Mouse (Mus musculus) CH12.LX (cell line): ENCODE results near the gene Cdk2. TPM values are rescaled to one million over a fixed set of nuclear protein-coding genes. Genes with fewer than 3 reads are reported as not detected.

Source experiments
- DNase-seq: peaks from one replicate; pipeline ENCODE4 v3.0.0-alpha.2; 2013; ENCODE audit errors: extremely low read depth
- H3K27ac ChIP-seq: 2 replicates; pipeline ENCODE4 v1.5.1; 2012; ENCODE audit warnings: low read depth, mild to moderate bottlenecking, control low read depth, moderate library complexity; ENCODE audit not compliant: insufficient read depth
- H3K27me3 ChIP-seq: replicated peaks from 2 replicates; pipeline ENCODE3; 2012; ENCODE audit warnings: inconsistent platforms
- H3K36me3 ChIP-seq, 2 experiments: replicated peaks in 1 of 2; 2 replicates each; pipeline versions ENCODE3 to v1.6.1; 2012; ENCODE audit warnings: inconsistent platforms in 1 of 2, low read length in 1 of 2, mild to moderate bottlenecking in 1 of 2, mixed read lengths in 1 of 2, moderate library complexity in 1 of 2; ENCODE audit not compliant: control insufficient read depth in 1 of 2, insufficient read depth in 1 of 2
- H3K4me1 ChIP-seq, 2 experiments: 2 replicates each; pipeline ENCODE4 v1.6.1; 2012; ENCODE audit warnings: inconsistent platforms in 1 of 2, moderate library complexity in 1 of 2; ENCODE audit not compliant: insufficient read depth in 2 of 2, control insufficient read depth in 1 of 2
- H3K4me2 ChIP-seq: 2 replicates; pipeline ENCODE4 v1.6.1; 2012; ENCODE audit warnings: low read depth, mild to moderate bottlenecking, control low read depth; ENCODE audit not compliant: poor library complexity, insufficient read depth, severe bottlenecking
- H3K4me3 ChIP-seq, 3 experiments: fragments of 150-350 bp in 1 of 3; sonication (generic) in 1 of 3; replicated peaks in 1 of 3; 2 replicates each; pipeline versions ENCODE3 to v1.5.1; 2011 to 2012; ENCODE audit warnings: low read depth in 2 of 3, low read length in 2 of 3, mild to moderate bottlenecking in 2 of 3, moderate library complexity in 2 of 3, control low read depth in 1 of 3, improper control_type of control experiment in 1 of 3, inconsistent platforms in 1 of 3, mixed read lengths in 1 of 3; ENCODE audit not compliant: poor library complexity in 1 of 3
- H3K79me2 ChIP-seq: replicated peaks from 2 replicates; pipeline ENCODE4 v1.6.1; 2012; ENCODE audit warnings: mild to moderate bottlenecking, moderate library complexity; ENCODE audit not compliant: control insufficient read depth, poor library complexity, insufficient read depth, severe bottlenecking; ENCODE audit errors: extremely low read depth
- H3K9ac ChIP-seq: 2 replicates; pipeline ENCODE4 v1.6.1; 2012; ENCODE audit warnings: low read depth, mild to moderate bottlenecking, control low read depth, moderate library complexity; ENCODE audit not compliant: insufficient read depth
- H3K9me3 ChIP-seq: replicated peaks from 2 replicates; pipeline ENCODE3; 2012; ENCODE audit warnings: low read length, inconsistent platforms, mixed read lengths
- BHLHE40 ChIP-seq: IDR thresholded peaks from 2 replicates; pipeline ENCODE4 v1.6.1; 2011; ENCODE audit warnings: mild to moderate bottlenecking, low read depth, low read length, improper control_type of control experiment
- CHD2 ChIP-seq: IDR thresholded peaks from 2 replicates; pipeline ENCODE4 v1.6.1; 2011; ENCODE audit warnings: low read length, improper control_type of control experiment
- ELF1 ChIP-seq: IDR thresholded peaks from 2 replicates; pipeline ENCODE4 v1.6.1; 2014; ENCODE audit warnings: low read depth, mild to moderate bottlenecking, inconsistent platforms, low read length, improper control_type of control experiment
- EP300 ChIP-seq: IDR thresholded peaks from 2 replicates; pipeline ENCODE4 v1.6.1; 2011; ENCODE audit warnings: low read length, improper control_type of control experiment
- ETS1 ChIP-seq: conservative IDR thresholded peaks from 2 replicates; pipeline ENCODE4 v1.6.1; 2012; ENCODE audit warnings: low read depth, mild to moderate bottlenecking, inconsistent platforms, low read length, improper control_type of control experiment, moderate library complexity
- HCFC1 ChIP-seq: IDR thresholded peaks from 2 replicates; pipeline ENCODE4 v1.6.1; 2012; ENCODE audit warnings: low read depth, mild to moderate bottlenecking, inconsistent platforms, low read length, improper control_type of control experiment
- IRF4 ChIP-seq: IDR thresholded peaks from 2 replicates; pipeline ENCODE4 v1.6.1; 2014; ENCODE audit warnings: low read depth, mild to moderate bottlenecking, inconsistent platforms, low read length, improper control_type of control experiment
- MAFK ChIP-seq: IDR thresholded peaks from 2 replicates; pipeline ENCODE4 v1.6.1; 2011; ENCODE audit warnings: low read length, improper control_type of control experiment; ENCODE audit not compliant: insufficient replicate concordance
- MAZ ChIP-seq: IDR thresholded peaks from 2 replicates; pipeline ENCODE4 v1.6.1; 2012; ENCODE audit warnings: low read depth, mild to moderate bottlenecking, inconsistent platforms, low read length, improper control_type of control experiment, moderate library complexity
- MXI1 ChIP-seq: IDR thresholded peaks from 2 replicates; pipeline ENCODE4 v1.6.1; 2011; ENCODE audit warnings: mild to moderate bottlenecking, low read depth, low read length, improper control_type of control experiment
- MYC ChIP-seq: IDR thresholded peaks from 2 replicates; pipeline ENCODE4 v1.6.1; 2011; ENCODE audit warnings: low read depth, mild to moderate bottlenecking, improper control_type of control experiment, low read length
- NELFE ChIP-seq: IDR thresholded peaks from 2 replicates; pipeline ENCODE4 v1.6.1; 2011; ENCODE audit warnings: low read depth, low read length, improper control_type of control experiment
- POLR2A ChIP-seq: IDR thresholded peaks from 2 replicates; pipeline ENCODE4 v1.6.1; 2011; ENCODE audit warnings: low read depth, mild to moderate bottlenecking, improper control_type of control experiment, low read length
- RCOR1 ChIP-seq: conservative IDR thresholded peaks from 2 replicates; pipeline ENCODE4 v1.6.1; 2012; ENCODE audit warnings: low read depth, mild to moderate bottlenecking, inconsistent platforms, low read length, improper control_type of control experiment
- TCF12 ChIP-seq: IDR thresholded peaks from 2 replicates; pipeline ENCODE4 v1.6.1; 2014; ENCODE audit warnings: low read depth, mild to moderate bottlenecking, inconsistent platforms, low read length, improper control_type of control experiment
- UBTF ChIP-seq: IDR thresholded peaks from 2 replicates; pipeline ENCODE4 v1.6.1; 2012; ENCODE audit warnings: low read depth, mild to moderate bottlenecking, inconsistent platforms, low read length, improper control_type of control experiment, moderate library complexity
- USF2 ChIP-seq: conservative IDR thresholded peaks from 2 replicates; pipeline ENCODE4 v1.6.1; 2011; ENCODE audit warnings: low read depth, low read length, improper control_type of control experiment
- dilution Hi-C: fragments of 300-500 bp; cut with MboI; formaldehyde crosslinking; loops from 2 replicates; pipeline ENCODE4 v1.14.3; 2020; ENCODE audit warnings: low sequenced_read_pairs; ENCODE audit not compliant: extremely low pct_unique_long_range_greater_than_20kb, extremely low pct_ligation_motif_present
- in situ Hi-C: fragments of 300-500 bp; cut with MboI; formaldehyde crosslinking; loops from 3 replicates; pipeline ENCODE4 v1.14.3; 2019; ENCODE audit warnings: low sequenced_read_pairs, low pct_ligation_motif_present, low pct_unique_long_range_greater_than_20kb, mixed read lengths
- polyA plus RNA-seq: library from polyadenylated mRNA; unstranded; fragments of >175 nt; gene quantifications from 2 replicates; pipeline ENCODE4 v1.2.1, GENCODE M21; 2012; ENCODE audit warnings: low read depth; ENCODE audit not compliant: insufficient read length
- total RNA-seq, 2 experiments: library from RNA; depleted of rRNA; stranded (reverse); fragments of 300-350 nt in 1 of 2; fragments of >200 nt in 1 of 2; gene quantifications; 2 replicates each; pipeline ENCODE4 v1.2.3; 2012 to 2014

The Cdk2 gene
- total and polyA plus RNA-seq, 3 experiments, result 38.9 to 89.2 (median 79.3) TPM

DNA sequence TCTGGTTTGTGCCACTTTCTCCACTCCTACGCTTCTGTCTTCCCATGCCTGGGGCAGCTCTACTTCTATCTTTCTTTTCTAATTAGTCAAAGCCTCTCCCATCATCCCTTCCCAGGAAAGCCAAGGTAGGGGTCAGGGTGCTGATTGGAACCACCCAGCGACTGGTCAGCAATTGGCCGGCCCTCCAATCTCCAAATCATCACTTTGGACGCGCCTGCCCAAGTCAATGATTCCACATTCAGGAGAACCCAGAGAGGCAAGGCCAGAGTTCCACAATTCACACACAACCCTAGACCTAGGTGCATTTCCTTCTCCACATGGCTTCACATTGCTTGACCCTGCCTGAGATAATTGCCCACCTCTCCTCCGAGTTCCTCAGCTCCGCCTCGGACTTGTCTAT is 39.4 kb upstream of the Cdk2 start:
- TF ChIP-seq MYC (peak; percentile 39; the same call in 1 of the 2 replicates), USF2 (no peak), IRF4 (no peak), MAFK (no peak), ELF1 (no peak)
- TF ChIP-seq, all 38 proteins: peak for 1

DNA sequence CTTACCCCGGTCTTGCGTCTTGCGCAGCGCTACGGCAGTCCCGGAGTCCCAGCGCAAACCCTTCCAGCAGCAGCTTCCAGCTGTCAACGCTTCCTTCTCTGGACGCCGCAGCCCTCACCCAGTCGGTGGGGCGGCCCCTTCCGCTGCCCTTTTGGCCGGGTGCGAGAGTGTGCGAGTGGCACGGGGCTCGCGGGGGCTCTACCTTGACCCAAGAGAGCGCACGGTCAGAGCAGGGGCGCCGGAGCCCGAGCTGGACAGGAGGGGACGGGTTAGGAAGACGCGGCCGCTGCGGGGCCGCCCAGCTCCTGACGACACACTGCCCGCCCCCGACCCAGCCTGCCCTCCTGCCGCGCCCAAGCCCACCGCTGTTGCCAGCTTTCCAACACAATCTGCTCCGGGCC is 39.0 kb upstream of the Cdk2 start:
- Histone ChIP-seq H3K4me1 (peaks cover 5 to 29% of the 10 kb centered on the region in 2 experiments), H3K79me2 (peaks cover 7% of the 10 kb centered on the region), H3K36me3 (no peaks in the 10 kb centered on the region), H3K4me3 (peak overlapping the region; percentile 59 to 84 (median 83)), H3K9ac (peak overlapping the region; percentile 50), H3K27me3 (peaks cover 3% of the 10 kb centered on the region), H3K4me2 (peak overlapping the region; percentile 74), H3K27ac (peak overlapping the region; percentile 43; the same call in 1 of the 2 replicates), H3K9me3 (no peaks in the 10 kb centered on the region)
- dilution Hi-C loops, result no loop called here
- TF ChIP-seq BHLHE40, result peak; percentile 56
- TF ChIP-seq NELFE, result 0 out of 2 replicates have a peak, but pooled peaks have one; percentile 33
- peak; percentile 61; the same call in 1 of the 2 replicates for TF ChIP-seq UBTF
- TF ChIP-seq MAZ, result no peak
- TF ChIP-seq ETS1, result no peak
- peak; percentile 23; the same call in 1 of the 2 replicates for TF ChIP-seq TCF12
- no peak for TF ChIP-seq EP300
- TF ChIP-seq USF2, result no peak
- peak; percentile 15; the same call in 1 of the 2 replicates for TF ChIP-seq IRF4
- no peak for TF ChIP-seq POLR2A
- TF ChIP-seq, all 38 proteins: peak for 5
- DNase-seq, result no peak
- in situ Hi-C loops, result no loop called here

More for the DNA sequence above, 39.4 kb upstream of the Cdk2 start:
- Histone ChIP-seq H3K9ac (peak overlapping the region; percentile 50), H3K9me3 (no peaks in the 10 kb centered on the region), H3K79me2 (peaks cover 12% of the 10 kb centered on the region), H3K4me1 (peaks cover 5 to 29% of the 10 kb centered on the region in 2 experiments), H3K4me2 (peak overlapping the region; percentile 74), H3K27ac (peak overlapping the region; percentile 55; the same call in 1 of the 2 replicates), H3K36me3 (no peaks in the 10 kb centered on the region), H3K27me3 (peaks cover 3% of the 10 kb centered on the region), H3K4me3 (peak overlapping the region; percentile 59 to 84 (median 83))
- no peak for DNase-seq
- in situ Hi-C loops, result no loop called here
- dilution Hi-C loops, result no loop called here

DNA sequence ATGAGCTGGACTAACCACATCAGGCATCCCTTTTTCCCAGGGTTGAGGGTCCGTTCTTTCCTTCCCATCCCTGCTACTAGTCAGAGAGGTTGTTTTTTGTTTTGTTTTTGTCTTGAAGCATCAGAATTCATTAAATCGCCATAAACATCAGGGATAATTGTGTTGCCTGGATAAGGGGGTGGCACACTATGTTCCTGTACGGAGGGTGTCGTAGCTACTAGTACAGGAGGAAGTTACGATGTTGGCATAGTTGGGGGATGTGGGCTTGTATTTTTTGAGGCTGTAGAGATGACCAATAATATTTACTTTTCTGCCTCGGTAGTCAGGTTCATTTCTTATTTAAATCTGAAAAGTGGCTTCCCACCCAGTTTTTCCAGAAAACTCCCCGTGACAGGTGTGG is 38.4 kb upstream of the Cdk2 start:
- no peak overlapping the region for H3K27ac ChIP-seq
- H3K27me3 ChIP-seq, result peaks cover 3% of the 10 kb centered on the region
- peak overlapping the region; percentile 50 for H3K9ac ChIP-seq
- H3K4me1 ChIP-seq, result peaks cover 5 to 29% of the 10 kb centered on the region in 2 experiments
- H3K36me3 ChIP-seq, result no peaks in the 10 kb centered on the region
- H3K4me3 ChIP-seq, result peak overlapping the region; percentile 59 to 84 (median 83)
- 0 out of 2 replicates have a peak, but pooled peaks cover 3% of the 10 kb centered on the region for H3K79me2 ChIP-seq
- H3K9me3 ChIP-seq, result no peaks in the 10 kb centered on the region
- DNase-seq, result no peak
- dilution Hi-C loops, result no loop called here
- in situ Hi-C loops, result no loop called here
- H3K4me2 ChIP-seq, result peak overlapping the region; percentile 74
- TF ChIP-seq ELF1, result no peak
- no peak for TF ChIP-seq NELFE
- no peak for TF ChIP-seq ETS1
- TF ChIP-seq MAFK, result no peak
- TF ChIP-seq RCOR1, result no peak
- no peak for TF ChIP-seq UBTF
- TF ChIP-seq BHLHE40, result no peak
- no peak for TF ChIP-seq TCF12
- no peak for TF ChIP-seq HCFC1
- TF ChIP-seq MXI1, result no peak
- no peak for TF ChIP-seq CHD2
